Mouse (Mus musculus): ENCODE results near the gene Ptprq.

Gene Ptprq

GRCm38 (mm10) chr10:107719806-107720205 lies at the start of gene Ptprq:
Ptprq (minus strand) TSS chr10:107720051.
- no peak for DNase-seq (ENCODE audit: low spot score in 2 of 2)

GRCm38 (mm10) chr10:107759624-107760023 lies 39.8 kb upstream of the Ptprq start:
- DNase-seq (ENCODE audit: low spot score in 2 of 2) = no peak

GRCm38 (mm10) chr10:107753471-107753870 lies 33.6 kb upstream of the Ptprq start:
- no peak for DNase-seq (ENCODE audit: low spot score in 2 of 2)

- no peak for DNase-seq (ENCODE audit: low spot score in 2 of 2)
Measured at GRCm38 (mm10) chr10:107752351-107753143, 32.7 kb upstream of the Ptprq start.

- DNase-seq (ENCODE audit: low spot score in 2 of 2) = no peak
Measured at GRCm38 (mm10) chr10:107751944-107752343, 32.1 kb upstream of the Ptprq start.

- DNase-seq (ENCODE audit: low spot score in 2 of 2) = no peak
Measured at GRCm38 (mm10) chr10:107747566-107747965, 27.7 kb upstream of the Ptprq start.

- DNase-seq (ENCODE audit: low spot score in 2 of 2) = no peak
Measured at GRCm38 (mm10) chr10:107746717-107747116, 26.9 kb upstream of the Ptprq start.

- DNase-seq (ENCODE audit: low spot score in 2 of 2) = no peak
Measured at GRCm38 (mm10) chr10:107739815-107740214, 20.0 kb upstream of the Ptprq start.

- no peak for DNase-seq (ENCODE audit: low spot score in 2 of 2)
Measured at GRCm38 (mm10) chr10:107737743-107738142, 17.9 kb upstream of the Ptprq start.

- DNase-seq (ENCODE audit: low spot score in 2 of 2) = no peak
Measured at GRCm38 (mm10) chr10:107735448-107735847, 15.6 kb upstream of the Ptprq start.

GRCm38 (mm10) chr10:107734327-107734726 lies 14.5 kb upstream of the Ptprq start:
- no peak for DNase-seq (ENCODE audit: low spot score in 2 of 2)

- no peak for DNase-seq (ENCODE audit: low spot score in 2 of 2)
Measured at GRCm38 (mm10) chr10:107725631-107726030, 5.8 kb upstream of the Ptprq start.

- no peak for DNase-seq (ENCODE audit: low spot score in 2 of 2)
Measured at GRCm38 (mm10) chr10:107704443-107704842, 15.4 kb downstream of the Ptprq start.

- DNase-seq (ENCODE audit: low spot score in 2 of 2) = no peak
Measured at GRCm38 (mm10) chr10:107700944-107701343, 18.9 kb downstream of the Ptprq start.

- no peak for DNase-seq (ENCODE audit: low spot score in 2 of 2)
Measured at GRCm38 (mm10) chr10:107698716-107699115, 21.1 kb downstream of the Ptprq start.

- no peak for DNase-seq (ENCODE audit: low spot score in 2 of 2)
Measured at GRCm38 (mm10) chr10:107697177-107697576, 22.7 kb downstream of the Ptprq start.

- no peak for DNase-seq (ENCODE audit: low spot score in 2 of 2)
Measured at GRCm38 (mm10) chr10:107687382-107687781, 32.5 kb downstream of the Ptprq start.

- DNase-seq (ENCODE audit: low spot score in 2 of 2) = no peak
Measured at GRCm38 (mm10) chr10:107675994-107676393, 43.9 kb downstream of the Ptprq start.

GRCm38 (mm10) chr10:107668374-107669094 lies 51.3 kb downstream of the Ptprq start:
- DNase-seq (ENCODE audit: low spot score in 2 of 2) = no peak

GRCm38 (mm10) chr10:107662372-107663065 lies 57.3 kb downstream of the Ptprq start:
- DNase-seq (ENCODE audit: low spot score in 2 of 2) = peak in 1 of 2 experiments; percentile 11

- no peak for DNase-seq (ENCODE audit: low spot score in 2 of 2)
Measured at GRCm38 (mm10) chr10:107661970-107662369, 57.9 kb downstream of the Ptprq start.

GRCm38 (mm10) chr10:107659141-107659540 lies 60.7 kb downstream of the Ptprq start:
- DNase-seq (ENCODE audit: low spot score in 2 of 2) = no peak
